Mouse (Mus musculus): ENCODE results near the gene Sycn. TPM values are rescaled to one million over a fixed set of nuclear protein-coding genes. Genes with fewer than 3 reads are reported as not detected.

The Sycn gene
- polyA plus RNA-seq, 1 experiment from 2014 or later, result not detected

DNA sequence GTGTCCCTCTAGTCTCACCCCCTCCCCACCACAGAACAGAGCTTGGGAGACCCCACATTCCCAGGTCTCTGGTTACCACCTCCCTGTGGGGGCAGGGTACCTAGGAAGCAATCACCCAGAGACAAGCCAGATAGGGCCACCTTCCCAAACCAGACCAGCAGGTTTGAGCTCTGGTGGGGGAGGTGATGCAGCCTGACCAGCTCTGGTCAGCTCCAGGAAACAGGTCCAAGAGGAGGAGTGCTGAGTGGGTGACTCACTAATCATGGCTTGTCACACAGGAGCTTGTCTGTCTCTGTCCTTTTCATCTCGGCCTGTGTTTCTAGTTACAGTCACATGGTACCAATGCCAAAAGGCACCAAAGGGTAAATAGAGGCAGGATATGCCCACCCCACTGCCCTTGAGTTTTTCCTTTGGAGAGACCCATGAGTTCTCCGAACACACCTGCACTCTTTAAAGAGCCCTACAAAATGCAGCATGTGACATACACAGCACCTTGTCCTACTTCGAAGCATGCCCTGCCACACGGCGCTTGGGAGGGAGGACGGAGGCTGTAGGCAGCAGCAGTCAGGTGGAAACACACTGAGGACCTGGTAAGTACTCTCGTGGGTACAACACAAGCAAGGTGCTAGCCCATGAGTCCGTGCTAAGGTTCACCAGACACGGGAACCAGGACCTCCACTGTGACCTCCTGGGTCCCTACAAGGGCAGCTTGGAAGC lies 37.3 kb downstream of the Sycn start:
- no peak for ATAC-seq (replicated peaks)
- no peak overlapping the region for H3K4me3 ChIP-seq
- 89% methylated on average over 9 of the region's 9 CpGs for WGBS
- no peak overlapping the region for H3K9ac ChIP-seq (replicated peaks)
- no peaks in the 10 kb centered on the region for H3K27me3 ChIP-seq
- no peak overlapping the region for H3K27ac ChIP-seq (replicated peaks)
- no peaks in the 10 kb centered on the region for H3K9me3 ChIP-seq
- no peaks in the 10 kb centered on the region for H3K36me3 ChIP-seq
- peaks cover 24% of the 10 kb centered on the region for H3K4me1 ChIP-seq
- no peak overlapping the region for H3K4me2 ChIP-seq (replicated peaks)

GRCm38 (mm10) chr7:28578543-28579053 lies 37.9 kb downstream of the Sycn start:
- WGBS, result 84% methylated on average over 5 of the region's 5 CpGs
- no peaks in the 10 kb centered on the region for H3K27me3 ChIP-seq
- no peak overlapping the region for H3K4me3 ChIP-seq
- H3K9me3 ChIP-seq, result no peaks in the 10 kb centered on the region
- no peak overlapping the region for H3K27ac ChIP-seq (replicated peaks)
- H3K36me3 ChIP-seq, result no peaks in the 10 kb centered on the region
- H3K4me1 ChIP-seq, result peaks cover 30% of the 10 kb centered on the region
- no peak for ATAC-seq (replicated peaks)
- no peak overlapping the region for H3K4me2 ChIP-seq (replicated peaks)
- no peak overlapping the region for H3K9ac ChIP-seq (replicated peaks)

GRCm38 (mm10) chr7:28579826-28580225 lies 39.1 kb downstream of the Sycn start:
- H3K4me3 ChIP-seq, result no peak overlapping the region
- WGBS, result 76% methylated on average over 5 of the region's 5 CpGs
- H3K27ac ChIP-seq (replicated peaks), result no peak overlapping the region
- H3K9me3 ChIP-seq, result no peaks in the 10 kb centered on the region
- no peaks in the 10 kb centered on the region for H3K36me3 ChIP-seq
- H3K27me3 ChIP-seq, result no peaks in the 10 kb centered on the region
- H3K9ac ChIP-seq (replicated peaks), result no peak overlapping the region
- H3K4me2 ChIP-seq (replicated peaks), result no peak overlapping the region
- no peak for ATAC-seq (replicated peaks)
- peaks cover 41% of the 10 kb centered on the region for H3K4me1 ChIP-seq

DNA sequence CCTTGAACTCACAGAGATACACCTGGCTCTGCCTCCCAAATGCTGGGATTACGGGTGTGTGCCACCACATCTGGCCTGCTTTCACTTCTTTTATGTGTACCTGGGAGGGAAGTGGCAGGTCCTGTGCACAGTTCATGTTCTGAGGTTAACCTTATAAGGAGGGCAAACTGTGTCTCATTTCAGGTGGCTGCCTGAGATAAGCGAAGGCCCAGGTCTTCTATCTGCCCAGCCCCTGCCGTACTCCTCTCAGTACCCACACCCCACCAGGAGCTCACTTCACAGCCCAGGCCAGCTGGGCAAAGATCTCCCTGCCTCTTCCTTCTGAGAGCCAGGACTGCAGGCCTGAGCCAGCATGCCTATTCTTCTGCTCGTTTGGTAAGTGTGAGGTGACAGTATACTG lies 41.0 kb downstream of the Sycn start:
- H3K4me1 ChIP-seq, result peaks cover 42% of the 10 kb centered on the region
- H3K4me3 ChIP-seq, result no peak overlapping the region
- no peak for ATAC-seq (replicated peaks)

DNA sequence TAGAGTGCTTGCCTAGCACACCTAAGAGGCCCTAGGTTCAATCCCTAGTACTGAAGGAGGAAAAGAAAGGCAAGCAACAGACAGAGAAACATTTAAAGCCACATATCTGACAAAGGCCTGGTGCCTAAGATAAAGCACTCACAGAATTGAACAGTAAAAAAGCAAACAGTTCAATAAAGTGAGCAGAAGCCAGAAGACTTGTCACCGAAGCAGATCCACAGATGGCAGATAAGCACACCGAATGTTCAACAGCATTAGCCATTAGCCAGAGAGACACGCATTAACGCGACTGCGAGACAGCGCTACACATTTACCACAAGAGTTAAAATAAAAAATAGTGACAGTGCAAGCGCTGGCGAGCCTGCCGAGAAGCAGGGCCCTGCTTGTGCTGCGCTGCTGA lies 42.2 kb downstream of the Sycn start:
- no peak overlapping the region for H3K9ac ChIP-seq (replicated peaks)
- no peaks in the 10 kb centered on the region for H3K36me3 ChIP-seq
- 71% methylated on average over 11 of the region's 11 CpGs for WGBS
- no peaks in the 10 kb centered on the region for H3K27me3 ChIP-seq
- ATAC-seq (replicated peaks), result no peak
- no peaks in the 10 kb centered on the region for H3K9me3 ChIP-seq
- no peak overlapping the region for H3K4me3 ChIP-seq
- no peak overlapping the region for H3K4me2 ChIP-seq (replicated peaks)
- H3K4me1 ChIP-seq, result peaks cover 41% of the 10 kb centered on the region
- peak overlapping the region; percentile 73 for H3K27ac ChIP-seq (replicated peaks)

More for the DNA sequence above, 41.0 kb downstream of the Sycn start:
- Histone ChIP-seq H3K36me3 (no peaks in the 10 kb centered on the region), H3K9me3 (no peaks in the 10 kb centered on the region), H3K27me3 (no peaks in the 10 kb centered on the region), H3K4me2 (replicated peaks) (no peak overlapping the region), H3K9ac (replicated peaks) (no peak overlapping the region), H3K27ac (replicated peaks) (no peak overlapping the region)
- WGBS, result 84% methylated on average over 4 of the region's 4 CpGs

DNA sequence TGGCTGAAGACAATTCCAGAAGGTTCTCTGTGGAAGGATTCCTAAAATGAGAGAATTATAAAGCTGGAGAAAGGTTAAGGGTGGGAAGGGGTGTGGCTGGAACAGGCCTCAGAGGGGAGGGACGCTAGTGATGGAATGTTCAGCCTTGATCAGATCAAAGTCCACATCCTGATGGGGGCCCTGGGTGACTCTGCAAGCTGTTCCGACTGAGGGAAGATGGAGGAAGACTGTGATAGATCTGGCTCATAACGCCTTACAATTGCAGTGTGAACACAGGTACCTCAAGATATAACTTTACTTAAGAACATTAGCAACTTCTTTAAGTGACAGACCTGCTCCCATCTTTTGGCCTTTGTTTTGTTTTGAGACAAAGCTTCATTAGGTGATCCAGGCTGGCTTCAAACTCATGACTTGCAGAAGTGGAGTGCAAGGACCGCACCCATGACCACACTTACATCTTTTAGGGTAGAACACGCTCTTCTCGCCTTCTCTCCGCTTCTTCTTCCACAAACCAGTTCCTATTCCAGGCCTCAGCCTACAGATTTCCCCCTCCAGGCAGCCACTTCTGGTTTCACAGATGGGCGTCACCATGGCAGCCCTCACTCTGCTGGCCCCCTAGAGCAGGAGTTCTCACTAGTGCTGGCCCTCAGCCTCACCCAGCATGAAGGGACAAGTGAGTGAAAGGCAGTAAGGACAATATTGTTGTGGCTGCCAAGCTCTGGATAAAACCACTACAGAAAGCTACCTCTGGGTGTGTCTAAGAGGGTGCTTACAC lies 43.1 kb downstream of the Sycn start:
- no peak overlapping the region for H3K9ac ChIP-seq (replicated peaks)
- H3K4me2 ChIP-seq (replicated peaks), result no peak overlapping the region
- peak overlapping the region; percentile 73 for H3K27ac ChIP-seq (replicated peaks)
- no peaks in the 10 kb centered on the region for H3K9me3 ChIP-seq
- H3K4me3 ChIP-seq, result no peak overlapping the region
- no peaks in the 10 kb centered on the region for H3K27me3 ChIP-seq
- WGBS, result 80% methylated on average over 8 of the region's 8 CpGs
- peaks cover 49% of the 10 kb centered on the region for H3K4me1 ChIP-seq
- H3K36me3 ChIP-seq, result no peaks in the 10 kb centered on the region
- ATAC-seq (replicated peaks), result no peak

GRCm38 (mm10) chr7:28584468-28584867 lies 43.8 kb downstream of the Sycn start:
- H3K9ac ChIP-seq (replicated peaks), result no peak overlapping the region
- H3K27ac ChIP-seq (replicated peaks), result peak overlapping the region; percentile 73
- H3K27me3 ChIP-seq, result no peaks in the 10 kb centered on the region
- no peaks in the 10 kb centered on the region for H3K36me3 ChIP-seq
- H3K4me3 ChIP-seq, result no peak overlapping the region
- WGBS, result 82% methylated on average over 4 of the region's 4 CpGs
- peaks cover 49% of the 10 kb centered on the region for H3K4me1 ChIP-seq
- H3K4me2 ChIP-seq (replicated peaks), result no peak overlapping the region
- ATAC-seq (replicated peaks), result no peak
- H3K9me3 ChIP-seq, result no peaks in the 10 kb centered on the region

DNA sequence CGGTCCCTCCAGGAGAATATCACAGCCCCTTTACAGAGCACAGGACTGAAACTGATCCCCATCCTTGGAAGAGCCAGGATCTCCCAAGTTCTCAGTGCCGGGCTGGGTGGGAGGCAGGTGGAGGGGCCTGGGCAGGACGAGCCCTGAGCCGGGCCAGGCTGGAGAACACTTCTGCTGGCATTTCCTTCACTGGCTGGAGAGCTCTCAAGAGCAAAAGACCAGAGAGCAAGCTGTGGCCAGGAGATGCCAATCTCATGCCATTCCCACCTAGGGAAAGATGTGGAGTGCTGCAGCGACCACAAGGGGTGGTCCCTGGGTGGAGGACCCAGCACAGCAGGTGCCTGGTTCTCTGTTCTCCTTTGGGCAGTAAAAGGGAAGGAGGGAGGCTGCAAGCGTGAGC lies 44.3 kb downstream of the Sycn start:
- Histone ChIP-seq H3K4me1 (peaks cover 49% of the 10 kb centered on the region), H3K9ac (replicated peaks) (no peak overlapping the region), H3K4me2 (replicated peaks) (no peak overlapping the region)

GRCm38 (mm10) chr7:28586663-28587411 lies 46.2 kb downstream of the Sycn start:
- H3K4me3 ChIP-seq, result no peak overlapping the region
- WGBS, result 61% methylated on average over 6 of the region's 6 CpGs
- no peaks in the 10 kb centered on the region for H3K9me3 ChIP-seq
- H3K36me3 ChIP-seq, result no peaks in the 10 kb centered on the region
- H3K27ac ChIP-seq (replicated peaks), result no peak overlapping the region
- no peaks in the 10 kb centered on the region for H3K27me3 ChIP-seq
- peaks cover 49% of the 10 kb centered on the region for H3K4me1 ChIP-seq
- H3K4me2 ChIP-seq (replicated peaks), result no peak overlapping the region
- no peak for ATAC-seq (replicated peaks)
- H3K9ac ChIP-seq (replicated peaks), result no peak overlapping the region; the same call in 1 of the 2 replicates

More for the DNA sequence above, 44.3 kb downstream of the Sycn start:
- no peaks in the 10 kb centered on the region for H3K36me3 ChIP-seq
- 88% methylated on average over 6 of the region's 6 CpGs for WGBS
- ATAC-seq (replicated peaks), result no peak
- no peaks in the 10 kb centered on the region for H3K27me3 ChIP-seq
- no peak overlapping the region for H3K4me3 ChIP-seq
- 0 out of 2 replicates have a peak overlapping the region, but pooled peaks have one; percentile 73 for H3K27ac ChIP-seq (replicated peaks)
- no peaks in the 10 kb centered on the region for H3K9me3 ChIP-seq

DNA sequence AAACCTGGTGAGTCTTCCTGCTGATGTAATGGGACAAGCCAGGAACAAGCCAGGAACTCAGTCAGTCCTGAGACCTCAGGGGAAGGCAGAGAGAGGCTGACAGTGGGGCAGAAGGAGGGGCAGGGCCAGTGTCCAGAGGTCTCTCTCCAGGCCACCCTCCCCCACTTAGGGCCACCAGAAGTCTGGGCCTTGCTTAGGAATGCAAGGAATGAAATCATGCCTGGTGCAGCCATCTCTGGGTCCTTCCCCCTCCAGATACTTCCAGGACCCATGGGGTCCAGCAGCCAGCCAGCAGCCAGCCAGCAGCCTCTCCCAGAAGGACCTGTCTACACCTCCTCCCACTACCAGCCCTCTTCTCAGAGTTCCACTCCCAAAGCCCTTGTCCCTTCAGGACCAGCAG lies 47.0 kb downstream of the Sycn start:
- no peak for ATAC-seq (replicated peaks)
- H3K9ac ChIP-seq (replicated peaks), result no peak overlapping the region

More for the DNA sequence above, 47.0 kb downstream of the Sycn start:
- H3K4me3 ChIP-seq, result no peak overlapping the region
- no peak overlapping the region for H3K27ac ChIP-seq (replicated peaks)
- no peak overlapping the region for H3K4me2 ChIP-seq (replicated peaks)
- H3K27me3 ChIP-seq, result no peaks in the 10 kb centered on the region
- no peaks in the 10 kb centered on the region for H3K9me3 ChIP-seq
- H3K36me3 ChIP-seq, result no peaks in the 10 kb centered on the region
- peaks cover 46% of the 10 kb centered on the region for H3K4me1 ChIP-seq

Measured in forebrain, embryonic 15.5 days (tissue).